Mouse (Mus musculus): ENCODE measurements at regions not wholly inside any gene's neighbourhood (a gene's known extent, or its start where the extent isn't known, plus 50 kb on each side); places are given as distances from the start of the nearest gene placed in this dataset.

GRCm38 (mm10) chr3:41307400-41308028, 224.7 kb upstream of the Pgrmc2 start:
- DNase-seq (ENCODE audit: low read depth, low spot score), result no peak

GRCm38 (mm10) chr3:41302805-41303204, 220.0 kb upstream of the Pgrmc2 start:
- DNase-seq (ENCODE audit: low read depth, low spot score), result no peak

- DNase-seq (ENCODE audit: low read depth, low spot score), result no peak
These were observed 215.9 kb upstream of the Pgrmc2 start for GRCm38 (mm10) chr3:41298776-41299175.

DNA sequence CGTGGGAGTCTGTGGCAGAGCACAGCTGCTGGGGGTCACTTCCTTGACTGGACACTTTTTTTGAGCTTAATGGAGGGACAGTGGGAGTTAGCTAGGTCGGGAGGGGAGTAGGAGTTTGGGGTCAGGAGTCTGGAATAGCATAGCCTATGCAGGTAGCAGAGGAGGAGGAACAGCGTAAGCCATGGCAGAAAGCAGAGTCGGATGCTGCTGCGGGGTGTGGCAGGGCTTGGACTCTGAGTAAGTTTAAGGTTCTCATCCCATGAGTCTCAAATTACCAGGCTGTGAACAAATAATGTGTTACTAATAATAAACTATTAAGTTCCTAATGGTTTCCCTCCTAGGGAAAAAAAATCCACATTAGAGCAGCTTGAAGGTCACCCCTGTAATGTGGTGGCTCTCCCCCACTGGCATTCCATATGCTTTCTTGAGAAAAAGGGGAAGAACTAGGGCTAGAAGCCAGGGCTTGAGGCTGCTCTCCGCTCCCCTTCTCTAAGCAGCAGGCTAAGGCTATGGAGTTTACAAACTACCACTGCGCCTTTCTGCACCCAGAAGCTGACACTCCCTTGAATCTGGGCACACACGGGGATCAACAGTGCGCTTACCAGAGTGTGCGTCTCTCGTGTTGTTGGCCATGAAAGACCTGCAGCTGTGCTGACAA, 213.4 kb upstream of the Pgrmc2 start:
- peak; percentile 31 for DNase-seq (ENCODE audit: low read depth, low spot score)

DNA sequence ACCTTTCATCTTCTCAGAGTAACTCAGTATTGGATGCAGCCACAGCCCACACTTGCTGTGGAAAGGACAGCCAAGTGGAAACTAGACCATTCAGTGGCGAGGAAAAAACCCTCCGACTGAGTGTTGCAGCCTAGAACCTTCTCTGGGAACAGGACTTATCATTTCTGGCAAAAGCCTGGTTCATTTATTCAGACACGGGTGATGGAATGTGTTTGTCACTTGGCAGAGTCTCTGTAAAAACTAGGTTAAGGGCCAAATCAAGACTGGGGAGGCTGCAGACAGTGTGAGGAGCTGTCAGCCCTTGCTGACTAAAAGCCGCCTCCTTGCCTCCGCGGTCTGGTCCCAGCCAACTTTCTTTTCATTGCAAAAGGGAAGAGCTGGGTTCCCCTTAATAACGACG, 212.3 kb upstream of the Pgrmc2 start:
- peak; percentile 94 for DNase-seq (ENCODE audit: low read depth, low spot score)

DNA sequence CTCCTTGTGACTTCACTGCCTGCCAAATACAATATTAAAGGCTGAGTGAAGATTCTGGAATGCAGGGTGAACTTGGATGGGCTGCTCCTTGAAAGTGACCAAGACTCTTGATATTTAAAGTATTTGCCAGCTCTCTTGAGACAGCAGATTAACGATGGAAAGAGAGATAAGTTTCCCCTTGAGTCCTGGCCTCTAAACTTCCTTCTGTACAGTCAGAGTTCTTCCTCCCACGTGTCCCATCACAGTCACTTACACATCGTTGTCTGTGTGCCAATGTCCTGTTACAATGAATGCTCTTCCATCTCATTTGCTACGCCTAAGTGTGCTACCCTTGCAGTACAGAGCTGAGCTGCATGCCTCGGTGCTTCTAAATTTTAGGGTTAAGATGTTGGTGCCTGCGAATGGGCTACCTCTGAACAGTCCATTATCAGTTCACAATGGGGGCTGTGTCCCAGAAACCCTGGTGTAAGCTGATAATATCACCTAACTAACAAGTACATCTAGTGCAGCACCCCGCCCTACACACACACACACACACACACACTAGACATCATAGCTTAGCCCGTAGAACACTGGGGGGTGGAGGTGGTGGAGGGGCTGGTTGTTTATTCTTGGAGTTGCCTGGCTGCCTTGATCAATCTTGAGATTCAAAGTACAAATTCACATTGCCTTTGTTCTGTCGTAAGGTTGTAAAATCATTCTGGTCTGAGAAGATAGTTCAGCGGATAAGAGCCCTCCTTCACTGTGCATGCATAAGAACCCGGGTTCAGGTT, 207.9 kb upstream of the Pgrmc2 start:
- DNase-seq (ENCODE audit: low read depth, low spot score), result peak; percentile 98

- peak; percentile 93 for DNase-seq (ENCODE audit: low read depth, low spot score)
These were observed 205.9 kb upstream of the Pgrmc2 start for GRCm38 (mm10) chr3:41288735-41289134.

DNA sequence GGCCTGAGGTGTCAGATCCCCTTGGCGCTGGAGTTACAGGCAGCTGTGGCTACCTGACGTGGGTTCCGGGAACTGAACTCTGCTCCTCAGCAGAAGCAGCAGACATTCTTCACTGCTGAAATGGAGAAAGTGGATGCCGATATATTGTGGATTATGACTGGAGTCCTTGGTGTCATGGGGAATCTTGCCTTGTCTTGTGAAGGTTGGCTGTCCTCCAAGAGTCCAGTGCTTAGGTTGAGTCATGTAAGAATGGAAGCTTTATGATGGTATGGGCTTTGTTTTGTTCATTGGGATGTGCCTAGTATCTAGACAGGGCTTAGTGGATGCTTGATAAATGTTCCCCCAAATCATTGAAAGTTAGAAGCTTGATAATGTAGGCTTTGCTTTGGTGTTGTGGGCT, 205.2 kb upstream of the Pgrmc2 start:
- peak; percentile 87 for DNase-seq (ENCODE audit: low read depth, low spot score)

GRCm38 (mm10) chr3:41285336-41285735, 202.5 kb upstream of the Pgrmc2 start:
- peak; percentile 87 for DNase-seq (ENCODE audit: low read depth, low spot score)

DNA sequence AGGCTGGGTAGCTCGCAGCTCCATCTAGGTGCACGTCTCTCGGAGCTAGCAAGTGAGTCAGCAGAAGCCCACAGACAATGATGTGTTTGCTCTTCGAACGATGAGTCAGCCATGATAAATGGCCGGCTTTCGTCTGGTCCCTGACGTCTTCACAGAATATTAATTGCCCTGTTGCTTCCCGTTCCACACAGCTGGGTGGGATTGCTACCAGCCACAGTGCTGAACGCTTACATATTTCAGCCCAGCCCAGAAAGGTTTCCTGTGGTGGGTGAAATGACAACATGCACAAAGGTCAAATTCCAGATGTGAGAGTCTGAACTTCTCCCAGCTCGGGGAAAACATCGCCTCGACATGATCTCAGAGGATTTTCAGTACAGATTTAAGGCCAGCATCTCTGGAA, 202.1 kb upstream of the Pgrmc2 start:
- DNase-seq (ENCODE audit: low read depth, low spot score), result peak; percentile 100

- DNase-seq (ENCODE audit: low read depth, low spot score), result no peak
These were observed 199.7 kb upstream of the Pgrmc2 start for GRCm38 (mm10) chr3:41282431-41283037.

DNA sequence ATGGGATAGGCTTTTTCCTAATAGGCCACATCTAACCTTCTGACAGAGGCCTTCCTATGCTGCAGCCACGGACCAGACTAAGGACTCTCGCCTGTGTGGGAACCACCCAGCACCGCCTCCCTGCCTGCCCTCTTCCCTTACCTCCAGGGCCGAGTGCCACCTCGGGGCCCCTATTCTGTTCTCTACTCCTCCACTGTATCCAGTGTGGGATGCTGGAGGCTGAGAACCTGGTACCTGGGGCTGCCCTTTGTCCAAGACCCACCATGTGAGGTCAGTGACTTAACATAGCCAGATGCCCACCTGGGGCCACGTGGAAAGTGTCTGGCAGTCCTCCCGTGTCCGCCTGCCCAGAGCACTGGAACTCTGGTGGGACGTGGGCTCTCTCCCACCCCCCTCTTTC, 193.2 kb upstream of the Pgrmc2 start:
- no peak for DNase-seq (ENCODE audit: low read depth, low spot score)

GRCm38 (mm10) chr3:41268516-41268915, 185.7 kb upstream of the Pgrmc2 start:
- DNase-seq (ENCODE audit: low read depth, low spot score), result no peak

DNA sequence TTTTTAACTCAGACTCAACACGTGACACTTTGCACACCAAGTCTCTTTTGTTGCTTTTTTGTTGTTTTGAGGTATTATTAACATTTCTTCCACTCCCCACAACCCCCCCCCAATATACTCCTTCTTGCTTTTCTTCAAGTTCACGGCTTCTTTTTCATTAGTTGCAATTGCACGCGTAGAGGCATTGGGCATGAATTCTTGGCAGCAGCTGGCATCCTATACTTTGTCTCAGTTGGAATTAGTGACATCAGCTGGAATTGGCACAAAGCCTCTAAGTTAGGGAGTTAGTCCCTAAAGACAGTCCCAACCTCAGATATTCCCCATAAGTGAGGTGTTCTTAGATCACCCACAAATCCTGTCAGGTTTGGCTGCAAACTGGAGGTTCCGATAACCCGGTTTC, 183.4 kb upstream of the Pgrmc2 start:
- no peak for DNase-seq (ENCODE audit: low read depth, low spot score)

DNA sequence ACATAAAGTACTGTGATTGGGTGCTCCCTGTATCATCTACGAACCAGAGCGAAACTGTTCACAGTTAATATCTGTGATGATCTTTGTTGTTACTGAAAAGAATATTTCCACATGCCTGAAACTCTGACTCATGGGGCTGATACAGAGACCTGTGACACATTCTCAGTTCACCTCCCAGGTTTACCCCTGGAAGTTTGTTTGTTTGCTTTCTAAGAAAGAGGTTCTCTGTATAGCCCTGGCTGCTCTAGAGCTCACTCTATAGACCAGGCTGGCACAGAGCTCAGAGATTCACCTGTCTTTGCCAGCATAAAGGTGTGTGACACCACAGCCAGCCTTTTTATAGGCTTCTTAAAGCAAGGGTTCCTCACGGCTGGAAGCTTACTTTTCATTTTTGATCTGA, 182.6 kb upstream of the Pgrmc2 start:
- DNase-seq (ENCODE audit: low read depth, low spot score), result no peak

- DNase-seq (ENCODE audit: low read depth, low spot score), result no peak
These were observed 175.4 kb upstream of the Pgrmc2 start for GRCm38 (mm10) chr3:41258291-41258690.

- DNase-seq (ENCODE audit: low read depth, low spot score), result no peak
These were observed 162.1 kb upstream of the Pgrmc2 start for GRCm38 (mm10) chr3:41244960-41245359.

DNA sequence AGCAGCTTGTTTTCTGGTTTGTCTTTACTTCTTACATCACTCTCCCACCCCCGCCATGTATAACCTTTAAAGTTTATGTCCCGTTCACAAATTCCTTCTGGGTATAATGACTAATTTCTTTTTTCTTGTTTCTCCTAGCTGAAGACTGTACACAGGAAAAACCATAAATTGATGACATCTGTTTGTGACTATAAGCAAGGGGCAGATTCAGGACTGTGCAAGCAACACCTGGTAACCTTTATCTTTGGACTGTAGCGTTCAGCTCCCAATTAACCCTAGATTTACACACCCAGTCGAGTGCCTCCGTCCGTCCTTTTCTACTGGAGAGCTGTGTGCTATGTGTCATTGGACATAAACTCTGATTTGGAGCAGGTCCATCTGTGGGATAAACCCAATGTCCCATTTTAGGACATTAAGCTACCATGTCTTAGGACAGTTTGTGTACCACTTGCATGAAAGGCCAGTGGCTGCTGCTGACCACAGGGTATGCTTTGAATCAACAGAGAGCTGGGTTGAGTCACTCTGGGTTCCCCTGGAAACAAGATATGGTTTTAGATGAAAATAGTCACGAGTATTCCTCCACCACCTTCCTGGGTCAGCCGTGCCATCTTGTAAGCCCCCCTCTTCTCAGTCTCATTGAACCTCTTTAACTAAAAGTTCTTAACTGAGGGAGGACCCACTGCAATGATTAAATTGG, 159.2 kb upstream of the Pgrmc2 start:
- DNase-seq (ENCODE audit: low read depth, low spot score), result peak; percentile 74

GRCm38 (mm10) chr3:41239801-41240200, 157.0 kb upstream of the Pgrmc2 start:
- DNase-seq (ENCODE audit: low read depth, low spot score), result no peak

DNA sequence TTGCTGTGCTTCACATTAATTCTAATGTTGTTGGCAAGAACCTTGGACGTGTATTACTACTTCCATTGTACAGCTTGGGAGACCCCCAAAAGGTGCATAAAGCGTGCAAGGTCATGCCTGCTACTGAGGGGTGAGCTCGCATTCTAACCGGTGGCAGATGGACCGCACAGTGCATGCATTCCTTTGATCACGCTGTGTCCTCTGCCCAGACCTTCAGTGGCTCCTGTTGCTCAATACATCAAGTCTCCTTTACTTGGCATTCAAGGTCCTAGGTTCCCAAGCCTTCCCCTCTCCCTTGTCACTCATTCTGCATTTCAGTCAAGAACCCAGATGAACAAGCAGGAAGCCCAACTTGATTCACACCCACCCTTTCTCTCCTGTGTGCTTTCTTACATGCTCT, 156.4 kb upstream of the Pgrmc2 start:
- DNase-seq (ENCODE audit: low read depth, low spot score), result no peak

DNA sequence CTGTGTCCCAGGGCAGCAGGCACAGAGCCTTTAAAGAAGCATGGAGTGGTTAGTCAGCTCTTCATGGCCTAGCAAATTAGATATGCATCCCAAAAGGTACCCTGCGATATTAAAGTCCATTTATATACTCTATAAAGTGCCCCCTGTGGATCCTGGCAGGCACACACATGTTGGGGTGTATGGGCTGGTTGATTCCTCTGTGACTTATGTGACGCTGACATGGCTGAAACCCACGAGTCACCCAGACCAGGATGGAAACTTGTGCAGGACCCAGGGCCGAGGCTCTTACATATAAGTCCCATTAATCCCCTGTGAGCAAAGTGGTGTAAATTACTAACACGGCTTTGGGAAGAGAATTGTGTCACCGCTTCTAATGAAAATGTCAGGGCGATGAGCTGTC, 155.2 kb upstream of the Pgrmc2 start:
- DNase-seq (ENCODE audit: low read depth, low spot score), result no peak

GRCm38 (mm10) chr3:41235610-41236009, 152.8 kb upstream of the Pgrmc2 start:
- DNase-seq (ENCODE audit: low read depth, low spot score), result peak; percentile 47

Data from 3T3-L1 (cell line).